Mouse (Mus musculus) ES-Bruce4 (cell line): Measurements from ENCODE around the gene Ippk. TPM values are rescaled to one million over a fixed set of nuclear protein-coding genes. Genes with fewer than 3 reads are reported as not detected.
A peak's percentile ranks its signal among the peaks of the same experiment; 100 is the strongest.

Experiments
- H3K27ac ChIP-seq: 2 replicates; pipeline ENCODE4 v1.5.1; 2012; ENCODE audit warnings: low read length, inconsistent platforms; ENCODE audit not compliant: insufficient read depth
- H3K27me3 ChIP-seq: 2 replicates; pipeline ENCODE4 v1.6.1; 2012; ENCODE audit warnings: mild to moderate bottlenecking, low read length, inconsistent platforms; ENCODE audit not compliant: control insufficient read depth, poor library complexity, insufficient read depth, severe bottlenecking
- H3K36me3 ChIP-seq: 2 replicates; pipeline ENCODE4 v1.6.1; 2012; ENCODE audit warnings: inconsistent platforms, mild to moderate bottlenecking, low read length, moderate library complexity; ENCODE audit not compliant: control insufficient read depth, poor library complexity, insufficient read depth, severe bottlenecking
- H3K4me1 ChIP-seq: one replicate; pipeline ENCODE4 v1.8.1; 2011; ENCODE audit warnings: low read length; ENCODE audit not compliant: control insufficient read depth, insufficient read depth
- H3K4me3 ChIP-seq: 2 replicates; pipeline ENCODE4 v1.5.1; 2011; ENCODE audit warnings: low read depth, mild to moderate bottlenecking, low read length
- H3K9ac ChIP-seq: 2 replicates; pipeline ENCODE4 v1.6.1; 2012; ENCODE audit warnings: low read depth, mild to moderate bottlenecking, inconsistent platforms; ENCODE audit not compliant: poor library complexity, severe bottlenecking
- H3K9me3 ChIP-seq: replicated peaks from 2 replicates; pipeline ENCODE4 v1.6.1; 2012; ENCODE audit warnings: mild to moderate bottlenecking, low read length, inconsistent platforms; ENCODE audit not compliant: control insufficient read depth, poor library complexity, insufficient read depth, severe bottlenecking
- CTCF ChIP-seq: IDR thresholded peaks from one replicate; pipeline ENCODE4 v1.8.1; 2011; ENCODE audit warnings: low read depth, low read length
- EP300 ChIP-seq: IDR thresholded peaks from 2 replicates; pipeline ENCODE4 v1.6.1; 2011; ENCODE audit warnings: low read depth, low read length; ENCODE audit not compliant: insufficient read depth
- POLR2A ChIP-seq: IDR thresholded peaks from one replicate; pipeline ENCODE4 v1.8.1; 2011; ENCODE audit warnings: low read length; ENCODE audit not compliant: insufficient read depth
- polyA plus RNA-seq: library from polyadenylated mRNA; stranded (reverse); fragments of >200 nt; gene quantifications from 2 replicates; pipeline ENCODE4 v1.2.4, GENCODE M21; 2011; ENCODE audit warnings: low read depth; ENCODE audit not compliant: missing spikeins, insufficient read depth, insufficient read length

Ippk gene
- polyA plus RNA-seq, 1 experiment: 16.4 TPM

GRCm38 (mm10) chr13:49421606-49421917, 513 bp downstream of the Ippk start:
- Histone ChIP-seq H3K4me1 (no peaks in the 10 kb centered on the region), H3K4me3 (peak overlapping the region; percentile 85), H3K9me3 (no peaks in the 10 kb centered on the region), H3K9ac (peak overlapping the region; percentile 67), H3K36me3 (no peaks in the 10 kb centered on the region), H3K27ac (no peak overlapping the region), H3K27me3 (no peaks in the 10 kb centered on the region)
- TF ChIP-seq EP300 (no peak), CTCF (no peak), POLR2A (no peak)

GRCm38 (mm10) chr13:49421959-49422358, 910 bp downstream of the Ippk start:
- H3K4me1 ChIP-seq: no peaks in the 10 kb centered on the region
- peak overlapping the region; percentile 67 for H3K9ac ChIP-seq
- H3K9me3 ChIP-seq: no peaks in the 10 kb centered on the region
- no peak for TF ChIP-seq EP300
- no peak for TF ChIP-seq CTCF
- no peak for TF ChIP-seq POLR2A
- no peaks in the 10 kb centered on the region for H3K27me3 ChIP-seq
- H3K4me3 ChIP-seq: peak overlapping the region; percentile 85
- H3K27ac ChIP-seq: no peak overlapping the region
- no peaks in the 10 kb centered on the region for H3K36me3 ChIP-seq

- TF ChIP-seq CTCF: no peak
- TF ChIP-seq POLR2A: no peak
- TF ChIP-seq EP300: no peak
- no peaks in the 10 kb centered on the region for H3K4me1 ChIP-seq
- H3K4me3 ChIP-seq: no peak overlapping the region
These were observed 5.7 kb downstream of the Ippk start for GRCm38 (mm10) chr13:49426736-49427135.

GRCm38 (mm10) chr13:49428042-49428675, 7.1 kb downstream of the Ippk start:
- no peak overlapping the region for H3K4me3 ChIP-seq
- H3K9ac ChIP-seq: no peak overlapping the region
- H3K27me3 ChIP-seq: no peaks in the 10 kb centered on the region
- H3K4me1 ChIP-seq: no peaks in the 10 kb centered on the region
- no peak overlapping the region for H3K27ac ChIP-seq
- TF ChIP-seq CTCF (no peak), EP300 (no peak), POLR2A (no peak)
- H3K36me3 ChIP-seq: no peaks in the 10 kb centered on the region
- H3K9me3 ChIP-seq: no peaks in the 10 kb centered on the region

More at GRCm38 (mm10) chr13:49426736-49427135, 5.7 kb downstream of the Ippk start:
- Histone ChIP-seq H3K27me3 (no peaks in the 10 kb centered on the region), H3K9ac (no peak overlapping the region), H3K27ac (no peak overlapping the region), H3K9me3 (no peaks in the 10 kb centered on the region), H3K36me3 (no peaks in the 10 kb centered on the region)

GRCm38 (mm10) chr13:49430529-49430928, 9.5 kb downstream of the Ippk start:
- Histone ChIP-seq H3K4me3 (no peak overlapping the region), H3K9me3 (no peaks in the 10 kb centered on the region), H3K9ac (no peak overlapping the region), H3K4me1 (no peaks in the 10 kb centered on the region), H3K27me3 (no peaks in the 10 kb centered on the region), H3K27ac (no peak overlapping the region), H3K36me3 (no peaks in the 10 kb centered on the region)
- TF ChIP-seq POLR2A: no peak
- no peak for TF ChIP-seq CTCF
- no peak for TF ChIP-seq EP300

- Histone ChIP-seq H3K27me3 (no peaks in the 10 kb centered on the region), H3K9ac (no peak overlapping the region), H3K4me3 (no peak overlapping the region), H3K36me3 (no peaks in the 10 kb centered on the region), H3K27ac (no peak overlapping the region), H3K4me1 (no peaks in the 10 kb centered on the region), H3K9me3 (no peaks in the 10 kb centered on the region)
- TF ChIP-seq POLR2A: no peak
- no peak for TF ChIP-seq EP300
- no peak for TF ChIP-seq CTCF
These were observed 12.4 kb downstream of the Ippk start for GRCm38 (mm10) chr13:49433268-49434029.
